Mouse (Mus musculus): Measurements from ENCODE around the gene Cidec.

- TF ChIP-seq POLR2A (IDR thresholded peaks at IDR 0.05; ENCODE audit: extremely low read depth, insufficient read depth, low read length) (no peak), CTCF (IDR thresholded peaks at IDR 0.05; ENCODE audit: extremely low read depth, insufficient read depth, low read length) (no peak)
Measured at GRCm38 (mm10) chr6:113433661-113434060, 1.9 kb downstream of the Cidec start.
